Mouse (Mus musculus) right cerebral cortex, postnatal 14 days (tissue): ENCODE data around the gene Trip12.

Source experiments
- DNase-seq: peaks from one replicate; pipeline ENCODE4 v3.0.0; 2022

Trip12 gene

GRCm38 (mm10) chr1:84859597-84859996, 19.3 kb upstream of the Trip12 start:
- no peak for DNase-seq

- no peak for DNase-seq
Observed at GRCm38 (mm10) chr1:84855756-84856155, 15.4 kb upstream of the Trip12 start.

- DNase-seq: no peak
Observed at GRCm38 (mm10) chr1:84854966-84855365, 14.7 kb upstream of the Trip12 start.

- no peak for DNase-seq
Observed at GRCm38 (mm10) chr1:84853721-84854120, 13.4 kb upstream of the Trip12 start.

GRCm38 (mm10) chr1:84851512-84852235, 11.4 kb upstream of the Trip12 start:
- DNase-seq: no peak

- DNase-seq: no peak
Observed at GRCm38 (mm10) chr1:84850471-84850870, 10.2 kb upstream of the Trip12 start.

- no peak for DNase-seq
Observed at GRCm38 (mm10) chr1:84849804-84850203, 9.5 kb upstream of the Trip12 start.

- DNase-seq: no peak
Observed at GRCm38 (mm10) chr1:84848801-84849455, 8.6 kb upstream of the Trip12 start.

GRCm38 (mm10) chr1:84848335-84848734, 8.0 kb upstream of the Trip12 start:
- DNase-seq: no peak

- no peak for DNase-seq
Observed at GRCm38 (mm10) chr1:84847698-84848097, 7.4 kb upstream of the Trip12 start.

- no peak for DNase-seq
Observed at GRCm38 (mm10) chr1:84843366-84843765, 3.0 kb upstream of the Trip12 start.

- DNase-seq: no peak
Observed at GRCm38 (mm10) chr1:84841061-84841460, 745 bp upstream of the Trip12 start.

GRCm38 (mm10) chr1:84839309-84840017, 853 bp downstream of the Trip12 start, which contains the start of gene Fbxo36:
Gene Fbxo36 (plus strand): TSS chr1:84839841.
- DNase-seq: peak; percentile 91

GRCm38 (mm10) chr1:84838621-84839151, 1.6 kb downstream of the Trip12 start:
- DNase-seq: peak; percentile 73

GRCm38 (mm10) chr1:84838156-84838555, 2.2 kb downstream of the Trip12 start:
- DNase-seq: no peak

- no peak for DNase-seq
Observed at GRCm38 (mm10) chr1:84837523-84838145, 2.7 kb downstream of the Trip12 start.

GRCm38 (mm10) chr1:84825091-84825490, 15.2 kb downstream of the Trip12 start:
- no peak for DNase-seq

GRCm38 (mm10) chr1:84817596-84817995, 22.7 kb downstream of the Trip12 start:
- no peak for DNase-seq

GRCm38 (mm10) chr1:84803788-84804187, 36.5 kb downstream of the Trip12 start:
- no peak for DNase-seq

- no peak for DNase-seq
Observed at GRCm38 (mm10) chr1:84799166-84799565, 41.1 kb downstream of the Trip12 start.

GRCm38 (mm10) chr1:84795335-84795734, 45.0 kb downstream of the Trip12 start:
- no peak for DNase-seq

- no peak for DNase-seq
Observed at GRCm38 (mm10) chr1:84791393-84791792, 48.9 kb downstream of the Trip12 start.

- no peak for DNase-seq
Observed at GRCm38 (mm10) chr1:84780630-84781029, 59.7 kb downstream of the Trip12 start.
